Mouse (Mus musculus): ENCODE data around the gene Ppp1r3f.

Gene Ppp1r3f

GRCm38 (mm10) chrX:7574087-7574884, at the start of gene Ppp1r3f:
Gene Ppp1r3f (minus strand): TSS chrX:7574283.
- DNase-seq (ENCODE audit: low spot score in 2 of 2) = peak; percentile 67 to 89

GRCm38 (mm10) chrX:7617889-7618551, 43.9 kb upstream of the Ppp1r3f start:
- no peak for DNase-seq (ENCODE audit: low spot score in 2 of 2)

- DNase-seq (ENCODE audit: low spot score in 2 of 2) = no peak
Measured at GRCm38 (mm10) chrX:7610536-7611258, 36.6 kb upstream of the Ppp1r3f start.

GRCm38 (mm10) chrX:7610035-7610434, 36.0 kb upstream of the Ppp1r3f start:
- no peak for DNase-seq (ENCODE audit: low spot score in 2 of 2)

GRCm38 (mm10) chrX:7606783-7607182, 32.7 kb upstream of the Ppp1r3f start, which contains the start of gene Cacna1f:
Gene Cacna1f (plus strand): TSS chrX:7607083.
- no peak for DNase-seq (ENCODE audit: low spot score in 2 of 2)

- DNase-seq (ENCODE audit: low spot score in 2 of 2) = no peak
Measured at GRCm38 (mm10) chrX:7605575-7605941, 31.5 kb upstream of the Ppp1r3f start.

- peak; percentile 44 to 76 for DNase-seq (ENCODE audit: low spot score in 2 of 2)
Measured at GRCm38 (mm10) chrX:7604879-7605574, 30.9 kb upstream of the Ppp1r3f start, which contains the start of gene Ccdc22. Gene Ccdc22 (minus strand): TSS chrX:7605517.

- no peak for DNase-seq (ENCODE audit: low spot score in 2 of 2)
Measured at GRCm38 (mm10) chrX:7604004-7604403, 29.9 kb upstream of the Ppp1r3f start.

- DNase-seq (ENCODE audit: low spot score in 2 of 2) = no peak
Measured at GRCm38 (mm10) chrX:7595371-7595770, 21.3 kb upstream of the Ppp1r3f start.

- DNase-seq (ENCODE audit: low spot score in 2 of 2) = no peak
Measured at GRCm38 (mm10) chrX:7586356-7586755, 12.3 kb upstream of the Ppp1r3f start.

GRCm38 (mm10) chrX:7583881-7584280, 9.8 kb upstream of the Ppp1r3f start:
- DNase-seq (ENCODE audit: low spot score in 2 of 2) = no peak

GRCm38 (mm10) chrX:7581151-7581550, 7.1 kb upstream of the Ppp1r3f start:
- no peak for DNase-seq (ENCODE audit: low spot score in 2 of 2)

GRCm38 (mm10) chrX:7574885-7575231, 775 bp upstream of the Ppp1r3f start:
- DNase-seq (ENCODE audit: low spot score in 2 of 2) = no peak

- peak in 1 of 2 experiments; percentile 44 for DNase-seq (ENCODE audit: low spot score in 2 of 2)
Measured at GRCm38 (mm10) chrX:7573176-7574086, 652 bp downstream of the Ppp1r3f start, which contains the start of gene Foxp3. Gene Foxp3 (plus strand): TSS chrX:7573644.

GRCm38 (mm10) chrX:7572466-7572865, 1.6 kb downstream of the Ppp1r3f start:
- no peak for DNase-seq (ENCODE audit: low spot score in 2 of 2)

GRCm38 (mm10) chrX:7571565-7572136, 2.4 kb downstream of the Ppp1r3f start:
- no peak for DNase-seq (ENCODE audit: low spot score in 2 of 2)

GRCm38 (mm10) chrX:7570481-7571175, 3.5 kb downstream of the Ppp1r3f start:
- DNase-seq (ENCODE audit: low spot score in 2 of 2) = no peak

GRCm38 (mm10) chrX:7567491-7567890, 6.6 kb downstream of the Ppp1r3f start:
- no peak for DNase-seq (ENCODE audit: low spot score in 2 of 2)

GRCm38 (mm10) chrX:7566352-7566751, 7.7 kb downstream of the Ppp1r3f start:
- DNase-seq (ENCODE audit: low spot score in 2 of 2) = no peak

GRCm38 (mm10) chrX:7563076-7563475, 11.0 kb downstream of the Ppp1r3f start:
- DNase-seq (ENCODE audit: low spot score in 2 of 2) = no peak
